Mouse (Mus musculus): Measurements from ENCODE around the gene Gm29797. TPM values are rescaled to one million over a fixed set of nuclear protein-coding genes. Genes with fewer than 3 reads are reported as not detected.
A peak's percentile ranks its signal among the peaks of the same experiment; 100 is the strongest.

Gm29797 gene
- not detected in 2 replicates for polyA plus RNA-seq (2014; fragmentation: Nextera tagmentation; extraction: Ambion mirVana)

DNA sequence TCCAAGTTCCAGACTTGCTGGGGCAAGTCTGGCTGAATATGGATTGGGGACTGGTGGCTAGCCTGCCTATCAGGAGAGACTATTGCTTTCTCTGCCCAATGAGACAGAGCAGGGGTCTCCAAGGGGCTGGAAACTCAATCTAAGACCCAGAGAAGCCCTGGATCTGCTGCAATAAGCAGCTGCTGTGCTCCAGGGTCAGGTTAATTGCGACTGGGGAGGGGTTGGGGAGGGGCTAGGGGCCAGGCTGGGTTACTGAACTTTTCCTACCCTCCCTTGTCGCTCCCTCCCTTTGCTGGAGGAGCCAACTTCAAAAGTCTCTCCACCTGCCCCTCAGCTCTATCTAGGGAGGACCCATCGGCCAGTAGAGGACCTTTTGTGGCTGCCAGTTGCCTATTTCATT, at the start of gene Gm29797:
Gene Gm29797, plus strand, starts transcription at position 301 of the 400 bp plus-strand sequence.
- Histone ChIP-seq H3K9me3 (ENCODE audit: control insufficient read depth, low read length) (no peaks in the 10 kb centered on the region), H3K4me3 (replicated peaks; ENCODE audit: low read depth, low read length) (no peak within 1 kb of the TSS), H3K9ac (replicated peaks; ENCODE audit: low read length) (no peak within 1 kb of the TSS), H3K4me1 (ENCODE audit: control insufficient read depth, insufficient read depth, low read length) (no peaks in the 10 kb centered on the region), H3K27me3 (ENCODE audit: control insufficient read depth, insufficient read depth, low read length) (no peaks in the 10 kb centered on the region), H3K4me2 (ENCODE audit: low read length) (no peak within 1 kb of the TSS), H3K27ac (replicated peaks; ENCODE audit: low read depth, low read length) (no peak within 1 kb of the TSS), H3K36me3 (ENCODE audit: control insufficient read depth, insufficient read depth, low read length) (peaks cover 55% of the 10 kb centered on the region)
- WGBS: 82% methylated on average over 3 of the region's 3 CpGs
- DNase-seq (no peak), ATAC-seq (ENCODE audit: low FRiP score, low TSS enrichment) (no peak)

DNA sequence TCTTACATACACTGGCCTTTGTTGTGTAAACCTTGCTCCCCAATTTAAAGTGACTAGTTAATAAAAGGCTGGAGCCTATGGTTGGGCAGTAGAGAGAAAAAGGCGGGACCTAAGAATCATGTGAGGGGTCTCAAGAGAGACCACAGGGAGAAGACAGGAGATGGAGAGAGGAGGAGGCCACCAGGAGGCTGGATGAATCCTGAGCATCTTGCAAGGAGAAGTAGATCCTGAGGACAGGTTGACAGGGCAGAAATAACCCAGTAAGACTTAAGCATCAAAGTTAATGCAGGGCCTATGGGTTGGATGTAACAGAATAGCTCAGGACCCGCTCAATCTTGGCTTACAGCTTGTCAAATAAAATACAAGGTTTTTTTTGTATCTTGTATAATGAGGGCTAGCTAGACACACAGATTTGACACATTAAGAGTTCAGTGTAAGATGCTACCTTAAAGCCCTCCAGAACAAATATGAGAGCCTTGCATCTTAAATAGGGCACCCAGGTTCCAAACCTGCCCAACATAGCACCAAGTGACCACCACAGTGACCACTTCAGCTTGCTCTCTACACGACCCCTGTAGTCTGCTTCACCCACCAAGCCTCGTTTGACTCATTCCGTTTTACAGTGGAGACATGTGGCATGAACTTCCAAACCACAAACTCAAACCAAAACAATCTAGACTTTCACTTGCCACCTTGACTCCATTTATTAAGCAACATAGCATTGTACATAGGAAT, 37.9 kb upstream of the Gm29797 start:
- H3K27ac ChIP-seq (replicated peaks; ENCODE audit: low read depth, low read length): no peak overlapping the region
- no peak for ATAC-seq (ENCODE audit: low FRiP score, low TSS enrichment)
- no peaks in the 10 kb centered on the region for H3K9me3 ChIP-seq (ENCODE audit: control insufficient read depth, low read length)
- no peak overlapping the region for H3K9ac ChIP-seq (replicated peaks; ENCODE audit: low read length)
- 93% methylated on average over 5 of the region's 5 CpGs for WGBS
- H3K36me3 ChIP-seq (ENCODE audit: control insufficient read depth, insufficient read depth, low read length): peaks cover 70% of the 10 kb centered on the region
- H3K4me1 ChIP-seq (ENCODE audit: control insufficient read depth, insufficient read depth, low read length): no peaks in the 10 kb centered on the region
- no peaks in the 10 kb centered on the region for H3K27me3 ChIP-seq (ENCODE audit: control insufficient read depth, insufficient read depth, low read length)
- no peak overlapping the region for H3K4me2 ChIP-seq (ENCODE audit: low read length)
- no peak overlapping the region for H3K4me3 ChIP-seq (replicated peaks; ENCODE audit: low read depth, low read length)
- DNase-seq: no peak

DNA sequence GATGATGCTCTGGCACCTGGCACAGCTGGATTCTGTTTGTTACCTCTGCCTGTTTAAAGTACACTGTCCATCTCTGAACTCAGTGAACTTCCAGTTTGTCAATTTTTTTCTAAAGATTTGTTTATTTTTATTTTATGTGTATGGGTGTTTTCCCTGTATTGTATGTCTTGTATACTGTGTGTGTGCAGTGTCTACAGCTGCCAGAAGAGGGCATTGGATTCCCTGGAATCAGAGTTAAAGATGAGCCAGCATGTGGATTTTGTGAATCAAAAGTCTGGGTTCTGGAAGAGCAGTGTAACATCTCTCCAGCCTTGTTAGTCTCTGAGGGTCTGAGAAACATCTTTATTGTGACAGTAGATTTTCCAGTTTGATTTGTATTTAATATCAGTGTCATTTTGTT, 33.4 kb upstream of the Gm29797 start:
- peaks cover 64% of the 10 kb centered on the region for H3K36me3 ChIP-seq (ENCODE audit: control insufficient read depth, insufficient read depth, low read length)
- no peak for ATAC-seq (ENCODE audit: low FRiP score, low TSS enrichment)
- H3K4me2 ChIP-seq (ENCODE audit: low read length): no peak overlapping the region
- no peak overlapping the region for H3K9ac ChIP-seq (replicated peaks; ENCODE audit: low read length)
- no peaks in the 10 kb centered on the region for H3K27me3 ChIP-seq (ENCODE audit: control insufficient read depth, insufficient read depth, low read length)
- no peak overlapping the region for H3K27ac ChIP-seq (replicated peaks; ENCODE audit: low read depth, low read length)
- H3K4me3 ChIP-seq (replicated peaks; ENCODE audit: low read depth, low read length): no peak overlapping the region
- no peaks in the 10 kb centered on the region for H3K9me3 ChIP-seq (ENCODE audit: control insufficient read depth, low read length)
- H3K4me1 ChIP-seq (ENCODE audit: control insufficient read depth, insufficient read depth, low read length): no peaks in the 10 kb centered on the region
- peak; percentile 49 for DNase-seq

DNA sequence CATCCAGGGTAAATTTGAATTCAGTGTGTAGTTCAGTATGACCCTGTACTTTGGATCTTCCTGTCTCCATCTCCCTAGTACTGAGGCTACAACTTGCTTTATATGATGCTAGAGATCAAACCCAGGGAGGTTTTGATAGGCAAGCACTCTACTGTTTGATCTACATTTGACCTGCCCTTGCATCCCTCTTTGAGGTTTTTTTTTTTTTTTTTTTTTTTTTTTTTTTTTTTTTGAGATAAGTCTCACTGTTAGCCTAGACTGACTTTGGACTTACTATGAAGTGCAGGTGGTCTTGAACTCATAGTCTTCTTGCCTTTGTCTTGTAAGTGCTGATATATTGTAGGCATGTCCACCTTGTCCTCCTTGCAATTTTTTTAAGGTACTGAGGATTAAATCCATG, 28.4 kb upstream of the Gm29797 start:
- DNase-seq (no peak), ATAC-seq (ENCODE audit: low FRiP score, low TSS enrichment) (no peak)
- no peak overlapping the region for H3K4me2 ChIP-seq (ENCODE audit: low read length)
- H3K9ac ChIP-seq (replicated peaks; ENCODE audit: low read length): no peak overlapping the region
- peaks cover 56% of the 10 kb centered on the region for H3K36me3 ChIP-seq (ENCODE audit: control insufficient read depth, insufficient read depth, low read length)
- H3K4me3 ChIP-seq (replicated peaks; ENCODE audit: low read depth, low read length): no peak overlapping the region
- no peaks in the 10 kb centered on the region for H3K4me1 ChIP-seq (ENCODE audit: control insufficient read depth, insufficient read depth, low read length)
- H3K27ac ChIP-seq (replicated peaks; ENCODE audit: low read depth, low read length): no peak overlapping the region
- H3K9me3 ChIP-seq (ENCODE audit: control insufficient read depth, low read length): no peaks in the 10 kb centered on the region
- H3K27me3 ChIP-seq (ENCODE audit: control insufficient read depth, insufficient read depth, low read length): no peaks in the 10 kb centered on the region

DNA sequence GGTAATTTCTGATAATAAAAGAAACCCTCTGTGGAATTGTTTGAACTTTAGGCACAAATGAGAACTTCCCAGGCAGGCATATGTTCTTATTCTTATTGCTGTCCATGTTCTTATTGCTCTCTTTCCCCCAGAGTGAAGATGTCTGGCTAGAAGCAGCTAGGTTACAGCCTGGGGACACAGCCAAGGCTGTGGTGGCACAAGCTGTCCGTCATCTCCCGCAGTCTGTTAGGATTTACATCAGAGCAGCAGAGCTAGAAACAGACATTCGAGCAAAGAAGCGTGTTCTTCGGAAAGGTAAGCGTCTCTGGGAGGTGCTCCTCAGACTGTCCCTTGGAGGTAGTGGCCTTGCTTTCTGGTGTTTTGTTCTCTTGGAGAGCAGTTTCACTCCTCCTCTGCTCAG, 24.2 kb upstream of the Gm29797 start:
- no peak overlapping the region for H3K4me2 ChIP-seq (ENCODE audit: low read length)
- no peaks in the 10 kb centered on the region for H3K9me3 ChIP-seq (ENCODE audit: control insufficient read depth, low read length)
- DNase-seq: no peak
- peaks cover 77% of the 10 kb centered on the region for H3K36me3 ChIP-seq (ENCODE audit: control insufficient read depth, insufficient read depth, low read length)
- no peaks in the 10 kb centered on the region for H3K4me1 ChIP-seq (ENCODE audit: control insufficient read depth, insufficient read depth, low read length)
- no peak overlapping the region for H3K27ac ChIP-seq (replicated peaks; ENCODE audit: low read depth, low read length)
- H3K9ac ChIP-seq (replicated peaks; ENCODE audit: low read length): no peak overlapping the region
- WGBS: 96% methylated on average over 6 of the region's 6 CpGs
- H3K4me3 ChIP-seq (replicated peaks; ENCODE audit: low read depth, low read length): no peak overlapping the region
- no peak for ATAC-seq (ENCODE audit: low FRiP score, low TSS enrichment)
- H3K27me3 ChIP-seq (ENCODE audit: control insufficient read depth, insufficient read depth, low read length): no peaks in the 10 kb centered on the region

DNA sequence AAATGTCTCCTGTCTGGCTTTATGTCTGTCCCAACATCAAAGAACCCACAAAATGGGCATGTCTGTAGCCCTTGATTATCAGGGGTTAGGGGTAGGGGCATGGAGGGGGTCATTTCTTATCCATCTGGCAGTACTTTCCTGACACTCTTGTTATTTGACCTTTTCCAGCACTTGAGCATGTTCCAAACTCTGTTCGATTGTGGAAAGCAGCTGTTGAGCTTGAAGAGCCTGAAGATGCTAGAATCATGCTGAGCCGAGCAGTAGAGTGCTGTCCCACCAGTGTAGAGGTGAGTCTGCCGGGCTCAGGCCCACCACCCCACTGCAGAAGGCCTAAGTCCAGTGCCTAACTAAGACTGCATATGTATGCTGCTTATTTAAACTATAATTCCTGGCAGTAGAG, 21.0 kb upstream of the Gm29797 start:
- H3K27me3 ChIP-seq (ENCODE audit: control insufficient read depth, insufficient read depth, low read length): no peaks in the 10 kb centered on the region
- H3K4me1 ChIP-seq (ENCODE audit: control insufficient read depth, insufficient read depth, low read length): no peaks in the 10 kb centered on the region
- WGBS: 96% methylated on average over 3 of the region's 3 CpGs
- H3K4me3 ChIP-seq (replicated peaks; ENCODE audit: low read depth, low read length): no peak overlapping the region
- H3K4me2 ChIP-seq (ENCODE audit: low read length): no peak overlapping the region
- DNase-seq: no peak
- ATAC-seq (ENCODE audit: low FRiP score, low TSS enrichment): no peak
- H3K9me3 ChIP-seq (ENCODE audit: control insufficient read depth, low read length): no peaks in the 10 kb centered on the region
- H3K27ac ChIP-seq (replicated peaks; ENCODE audit: low read depth, low read length): no peak overlapping the region
- peaks cover 87% of the 10 kb centered on the region for H3K36me3 ChIP-seq (ENCODE audit: control insufficient read depth, insufficient read depth, low read length)
- H3K9ac ChIP-seq (replicated peaks; ENCODE audit: low read length): no peak overlapping the region

DNA sequence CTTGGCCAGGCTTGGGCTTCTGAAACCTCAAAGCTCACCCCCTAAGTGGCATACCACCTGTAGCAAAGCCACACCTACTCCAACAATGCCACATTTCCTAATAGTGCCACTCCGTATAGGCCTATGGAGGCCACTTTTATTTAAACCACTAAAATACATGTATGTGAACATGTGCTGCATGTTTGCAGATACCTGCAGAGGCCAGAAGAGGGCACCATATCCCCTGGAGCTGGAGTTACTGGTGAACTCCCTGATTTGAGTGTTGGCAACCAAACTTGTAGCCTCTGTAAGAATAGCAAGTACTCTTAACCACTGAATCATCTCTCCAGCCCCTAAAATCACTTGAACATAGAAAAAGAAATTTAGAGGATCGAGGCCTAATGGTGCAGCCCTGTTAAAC, 12.5 kb upstream of the Gm29797 start:
- ATAC-seq (ENCODE audit: low FRiP score, low TSS enrichment): no peak
- Histone ChIP-seq H3K4me3 (replicated peaks; ENCODE audit: low read depth, low read length) (no peak overlapping the region), H3K27me3 (ENCODE audit: control insufficient read depth, insufficient read depth, low read length) (no peaks in the 10 kb centered on the region), H3K9me3 (ENCODE audit: control insufficient read depth, low read length) (no peaks in the 10 kb centered on the region), H3K4me1 (ENCODE audit: control insufficient read depth, insufficient read depth, low read length) (no peaks in the 10 kb centered on the region), H3K4me2 (ENCODE audit: low read length) (no peak overlapping the region), H3K27ac (replicated peaks; ENCODE audit: low read depth, low read length) (no peak overlapping the region), H3K36me3 (ENCODE audit: control insufficient read depth, insufficient read depth, low read length) (peaks cover 93% of the 10 kb centered on the region), H3K9ac (replicated peaks; ENCODE audit: low read length) (no peak overlapping the region)
- DNase-seq: peak; percentile 67
- 97% methylated on average over 2 of the region's 2 CpGs for WGBS

DNA sequence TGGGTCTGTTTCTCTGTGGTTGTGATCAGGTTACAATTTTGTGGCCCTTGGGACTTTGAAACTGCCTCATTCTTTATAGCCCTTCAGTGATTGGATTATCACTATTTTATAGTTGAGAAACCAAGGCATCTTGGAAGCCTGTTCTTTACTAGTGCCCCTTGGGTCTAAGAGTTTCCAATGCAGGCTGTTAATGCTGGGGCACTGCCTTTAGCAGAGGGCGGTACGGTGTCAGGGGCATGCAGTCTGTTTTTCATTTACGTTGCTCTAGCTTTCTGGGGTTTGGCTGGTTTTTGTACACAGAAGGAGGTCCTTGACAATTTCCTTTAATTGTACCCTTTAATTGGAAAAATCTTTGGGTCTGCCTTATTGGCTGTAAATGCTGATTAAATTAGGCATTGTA, 11.2 kb upstream of the Gm29797 start:
- H3K4me1 ChIP-seq (ENCODE audit: control insufficient read depth, insufficient read depth, low read length): no peaks in the 10 kb centered on the region
- no peaks in the 10 kb centered on the region for H3K27me3 ChIP-seq (ENCODE audit: control insufficient read depth, insufficient read depth, low read length)
- H3K36me3 ChIP-seq (ENCODE audit: control insufficient read depth, insufficient read depth, low read length): peaks cover 93% of the 10 kb centered on the region
- no peak overlapping the region for H3K4me3 ChIP-seq (replicated peaks; ENCODE audit: low read depth, low read length)
- DNase-seq (no peak), ATAC-seq (ENCODE audit: low FRiP score, low TSS enrichment) (no peak)
- no peak overlapping the region for H3K27ac ChIP-seq (replicated peaks; ENCODE audit: low read depth, low read length)
- 96% methylated on average over 3 of the region's 3 CpGs for WGBS
- no peak overlapping the region for H3K4me2 ChIP-seq (ENCODE audit: low read length)
- H3K9me3 ChIP-seq (ENCODE audit: control insufficient read depth, low read length): no peaks in the 10 kb centered on the region
- H3K9ac ChIP-seq (replicated peaks; ENCODE audit: low read length): no peak overlapping the region

DNA sequence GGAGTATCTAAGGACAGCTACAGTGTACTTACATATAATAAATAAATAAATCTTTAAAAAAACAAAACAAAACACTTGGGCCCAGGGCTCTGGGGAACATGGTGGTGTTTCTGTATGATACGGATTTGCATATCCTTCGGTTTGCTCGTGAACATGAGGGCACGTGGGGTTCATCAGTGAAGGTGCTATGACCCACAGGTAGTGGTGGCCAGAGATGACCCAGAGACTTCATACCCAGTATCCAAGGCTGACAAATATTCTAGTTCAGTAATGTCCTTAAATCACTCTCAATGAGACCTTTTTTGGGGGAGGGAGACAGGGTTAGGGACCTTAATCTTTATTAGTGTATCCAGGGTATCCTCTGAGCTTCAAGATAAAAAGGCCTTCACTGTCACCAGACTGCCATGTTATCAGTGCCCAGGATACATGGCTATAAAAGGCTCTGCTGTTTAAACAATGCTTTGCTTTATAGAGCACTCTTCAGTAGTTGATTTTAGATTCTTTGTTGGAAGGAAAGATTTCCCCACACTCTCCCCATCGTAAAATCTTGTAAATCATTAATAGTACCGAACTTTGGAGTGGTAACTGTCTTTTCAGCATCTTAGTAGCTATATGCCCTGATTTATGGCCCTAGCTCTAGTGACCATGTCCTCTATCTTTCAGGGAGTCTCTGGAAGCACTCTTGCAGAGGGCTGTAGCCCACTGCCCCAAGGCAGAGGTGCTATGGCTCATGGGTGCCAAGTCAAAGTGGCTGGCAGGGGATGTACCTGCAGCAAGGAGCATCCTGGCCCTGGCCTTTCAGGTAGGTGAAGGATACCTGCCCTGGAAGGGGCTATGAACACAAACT, 10.0 kb upstream of the Gm29797 start:
- Histone ChIP-seq H3K9me3 (ENCODE audit: control insufficient read depth, low read length) (no peaks in the 10 kb centered on the region), H3K4me1 (ENCODE audit: control insufficient read depth, insufficient read depth, low read length) (no peaks in the 10 kb centered on the region), H3K36me3 (ENCODE audit: control insufficient read depth, insufficient read depth, low read length) (peaks cover 89% of the 10 kb centered on the region), H3K27me3 (ENCODE audit: control insufficient read depth, insufficient read depth, low read length) (no peaks in the 10 kb centered on the region), H3K4me3 (replicated peaks; ENCODE audit: low read depth, low read length) (no peak overlapping the region), H3K9ac (replicated peaks; ENCODE audit: low read length) (no peak overlapping the region), H3K4me2 (ENCODE audit: low read length) (no peak overlapping the region), H3K27ac (replicated peaks; ENCODE audit: low read depth, low read length) (no peak overlapping the region)
- DNase-seq (no peak), ATAC-seq (ENCODE audit: low FRiP score, low TSS enrichment) (no peak)
- WGBS: 96% methylated on average over 6 of the region's 6 CpGs

All from midbrain, embryonic 14.5 days (tissue).